Mouse (Mus musculus): ENCODE measurements around the gene Cfp.

DNA sequence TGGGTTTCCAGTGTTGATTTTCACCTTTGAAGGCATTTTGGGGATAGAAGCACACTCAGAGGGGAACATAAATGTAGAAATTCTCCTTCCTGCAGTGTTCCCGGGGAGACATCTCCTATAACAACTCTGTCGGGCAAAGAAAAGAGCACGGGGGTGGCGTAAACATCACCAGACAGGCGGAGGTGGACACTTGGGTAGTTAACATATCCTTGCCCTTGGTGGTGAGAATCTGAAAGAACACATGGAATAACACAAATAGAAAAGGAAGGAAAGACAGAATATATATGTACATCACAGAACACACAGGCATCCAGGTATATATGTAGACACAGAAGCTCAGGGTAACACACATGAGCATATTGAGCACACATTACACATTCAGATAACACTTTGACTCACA, 10.0 kb downstream of the Cfp start:
- no peak for TF ChIP-seq CTCF (IDR thresholded peaks at IDR 0.05; ENCODE audit: low read depth, low read length)
- no peak for TF ChIP-seq POLR2A (IDR thresholded peaks at IDR 0.05; ENCODE audit: borderline replicate concordance, low read depth, low read length)
